Mouse (Mus musculus) forebrain, embryonic 16.5 days (tissue): ENCODE data around the gene Elk3. TPM values are rescaled to one million over a fixed set of nuclear protein-coding genes. Genes with fewer than 3 reads are reported as not detected.

Experiments used
- ATAC-seq: fragments of 200-750 bp; cut with Nextera tagmentation; 2 replicates; pipeline ENCODE4 v1.8.0; 2017; ENCODE audit warnings: mild to moderate bottlenecking, moderate library complexity
- H3K27ac ChIP-seq: fragments of 300-500 bp; sonication (generic); 2 replicates; pipeline ENCODE4 v1.5.1; 2014; ENCODE audit warnings: low read length, control low read depth
- H3K27me3 ChIP-seq: fragments of 300-500 bp; sonication (generic); replicated peaks from 2 replicates; pipeline ENCODE4 v1.6.1; 2014; ENCODE audit warnings: low read length; ENCODE audit not compliant: control insufficient read depth, insufficient read depth
- H3K36me3 ChIP-seq: fragments of 300-500 bp; sonication (generic); 2 replicates; pipeline ENCODE4 v1.6.1; 2014; ENCODE audit not compliant: control insufficient read depth, insufficient read depth
- H3K4me1 ChIP-seq: fragments of 300-500 bp; sonication (generic); replicated peaks from 2 replicates; pipeline ENCODE4 v1.6.1; 2014; ENCODE audit warnings: low read length; ENCODE audit not compliant: control insufficient read depth, insufficient read depth
- H3K4me2 ChIP-seq: fragments of 300-500 bp; sonication (generic); 2 replicates; pipeline ENCODE4 v1.6.1; 2014; ENCODE audit warnings: mild to moderate bottlenecking, low read length, control low read depth
- H3K4me3 ChIP-seq: fragments of 300-500 bp; sonication (generic); replicated peaks from 2 replicates; pipeline ENCODE4 v1.5.1; 2014; ENCODE audit warnings: mild to moderate bottlenecking, low read length, control low read depth
- H3K9ac ChIP-seq: fragments of 300-500 bp; sonication (generic); replicated peaks from 2 replicates; pipeline ENCODE4 v1.6.1; 2014; ENCODE audit warnings: low read depth, low read length, control low read depth
- H3K9me3 ChIP-seq: fragments of 300-500 bp; sonication (generic); 2 replicates; pipeline ENCODE4 v1.6.1; 2016; ENCODE audit warnings: low read length; ENCODE audit not compliant: control insufficient read depth
- WGBS: fragments of 180-500 bp; shearing (Covaris S2); extraction: QIAGEN DNeasy Blood & Tissue Kit; methylation state at CpG from one replicate; pipeline ENCODE4 v1.1.7; 2014; 5-methylcytosine and 5-hydroxymethylcytosine counted together
- polyA plus RNA-seq: library from polyadenylated mRNA; unstranded; fragments of >200 nt; fragmentation: Nextera tagmentation; extraction: Ambion mirVana; gene quantifications from 2 replicates; pipeline ENCODE4 v1.2.1, GENCODE M21; 2015

The Elk3 gene
- polyA plus RNA-seq, 1 experiment from 2014 or later = 6.6 TPM

- no peak overlapping the region for H3K9ac ChIP-seq
- no peak for ATAC-seq
- 97% methylated on average over 2 of the region's 2 CpGs for WGBS
- H3K36me3 ChIP-seq = no peaks in the 10 kb centered on the region
- H3K27me3 ChIP-seq = no peaks in the 10 kb centered on the region
- H3K4me2 ChIP-seq = no peak overlapping the region
- no peaks in the 10 kb centered on the region for H3K4me1 ChIP-seq
- H3K9me3 ChIP-seq = no peaks in the 10 kb centered on the region
- no peak overlapping the region for H3K27ac ChIP-seq
- H3K4me3 ChIP-seq = no peak overlapping the region
Measured at GRCm38 (mm10) chr10:93324438-93324837, 13.5 kb upstream of the Elk3 start.

DNA sequence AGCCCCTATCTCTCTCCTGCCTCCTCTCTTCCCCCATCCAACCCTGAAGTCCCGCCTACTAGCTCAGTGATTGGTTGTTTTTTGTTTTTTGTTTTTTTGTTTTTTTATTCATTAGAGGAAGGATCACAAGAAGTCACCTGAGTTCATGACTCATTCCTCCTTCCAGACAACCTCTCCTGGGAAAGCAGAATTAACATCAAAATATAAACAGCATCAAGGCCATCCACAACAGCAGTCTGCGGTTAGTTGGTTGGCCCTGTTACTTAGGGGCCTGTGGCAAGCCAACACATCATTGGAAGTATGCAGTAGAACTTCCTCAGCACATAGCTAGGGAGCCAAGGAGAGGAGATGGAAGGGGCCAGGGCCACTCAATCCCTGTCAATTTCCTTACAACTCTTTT is 12.7 kb upstream of the Elk3 start:
- Histone ChIP-seq H3K4me1 (no peaks in the 10 kb centered on the region), H3K9ac (no peak overlapping the region), H3K27me3 (no peaks in the 10 kb centered on the region), H3K9me3 (no peaks in the 10 kb centered on the region), H3K4me2 (no peak overlapping the region), H3K36me3 (no peaks in the 10 kb centered on the region), H3K27ac (no peak overlapping the region), H3K4me3 (no peak overlapping the region)
- ATAC-seq = no peak
- 97% methylated on average over 2 of the region's 2 CpGs for WGBS

DNA sequence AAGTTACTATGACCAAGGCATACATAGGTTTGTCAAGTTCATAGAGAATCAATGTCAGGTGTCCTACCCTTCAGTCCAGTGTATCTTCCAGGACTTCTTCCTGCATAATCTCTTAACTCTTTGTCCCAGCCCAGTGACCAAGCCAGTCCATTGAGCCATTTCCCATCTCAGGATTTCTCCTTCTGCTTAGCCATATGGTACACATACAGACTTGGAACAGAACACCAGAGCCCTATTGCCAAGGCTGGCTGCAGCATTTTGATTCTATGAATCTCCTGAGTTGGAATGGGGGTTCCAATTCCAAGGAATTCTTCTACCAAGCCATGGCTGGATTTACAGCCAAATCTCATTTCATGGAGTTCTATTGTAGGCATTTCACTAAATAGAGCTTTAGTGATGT is 10.8 kb upstream of the Elk3 start:
- Histone ChIP-seq H3K9ac (no peak overlapping the region), H3K27ac (no peak overlapping the region), H3K4me3 (no peak overlapping the region), H3K27me3 (no peaks in the 10 kb centered on the region), H3K9me3 (no peaks in the 10 kb centered on the region), H3K4me1 (no peaks in the 10 kb centered on the region), H3K36me3 (no peaks in the 10 kb centered on the region), H3K4me2 (no peak overlapping the region)
- no peak for ATAC-seq

- Histone ChIP-seq H3K4me2 (no peak overlapping the region), H3K9ac (no peak overlapping the region), H3K36me3 (no peaks in the 10 kb centered on the region), H3K4me3 (no peak overlapping the region), H3K27ac (no peak overlapping the region), H3K9me3 (0 out of 2 replicates have a peak, but pooled peaks cover 2% of the 10 kb centered on the region), H3K4me1 (no peaks in the 10 kb centered on the region), H3K27me3 (no peaks in the 10 kb centered on the region)
- WGBS = 65% methylated on average over 4 of the region's 4 CpGs
- no peak for ATAC-seq
Measured at GRCm38 (mm10) chr10:93320148-93320547, 9.2 kb upstream of the Elk3 start.

DNA sequence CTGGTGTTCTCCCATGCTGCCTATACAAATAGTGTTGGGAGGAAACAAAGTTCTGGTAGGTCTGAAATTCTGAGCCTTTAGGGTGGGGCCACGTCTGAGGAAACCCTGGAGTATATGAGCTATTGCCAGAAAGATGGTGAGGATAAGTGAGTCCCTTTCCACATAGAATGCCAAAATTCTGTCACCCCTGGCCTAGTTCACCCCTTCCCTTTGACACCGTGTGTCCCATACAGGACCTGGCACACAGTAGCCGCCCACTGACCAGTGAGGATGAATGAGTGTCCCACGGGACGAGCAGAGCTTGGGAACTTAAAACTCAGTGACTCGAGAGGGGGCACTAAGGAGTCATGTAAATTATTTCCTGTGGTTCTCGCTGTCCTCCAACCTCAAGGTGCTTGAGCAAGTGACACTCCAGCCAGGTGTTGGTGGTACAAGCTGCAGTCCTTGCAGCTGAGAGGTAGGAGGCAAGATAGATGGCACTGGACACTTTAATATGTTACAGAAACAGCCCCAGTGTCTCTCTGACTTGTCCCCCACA is 8.7 kb upstream of the Elk3 start:
- Histone ChIP-seq H3K4me3 (no peak overlapping the region), H3K4me1 (no peaks in the 10 kb centered on the region), H3K9me3 (0 out of 2 replicates have a peak, but pooled peaks cover 2% of the 10 kb centered on the region), H3K36me3 (no peaks in the 10 kb centered on the region), H3K27me3 (no peaks in the 10 kb centered on the region), H3K9ac (no peak overlapping the region), H3K4me2 (no peak overlapping the region), H3K27ac (no peak overlapping the region)
- 86% methylated on average over 7 of the region's 7 CpGs for WGBS
- no peak for ATAC-seq

- peaks cover under 1% of the 10 kb centered on the region; the same call in 1 of the 2 replicates for H3K27me3 ChIP-seq
- H3K9me3 ChIP-seq = 0 out of 2 replicates have a peak, but pooled peaks cover 2% of the 10 kb centered on the region
- H3K27ac ChIP-seq = no peak overlapping the region
- ATAC-seq = no peak
- no peaks in the 10 kb centered on the region for H3K36me3 ChIP-seq
- WGBS = 58% methylated on average over 6 of the region's 6 CpGs
- no peak overlapping the region for H3K4me3 ChIP-seq
- H3K4me1 ChIP-seq = no peaks in the 10 kb centered on the region
- no peak overlapping the region for H3K4me2 ChIP-seq
- H3K9ac ChIP-seq = no peak overlapping the region
Measured at GRCm38 (mm10) chr10:93316909-93317308, 6.0 kb upstream of the Elk3 start.

DNA sequence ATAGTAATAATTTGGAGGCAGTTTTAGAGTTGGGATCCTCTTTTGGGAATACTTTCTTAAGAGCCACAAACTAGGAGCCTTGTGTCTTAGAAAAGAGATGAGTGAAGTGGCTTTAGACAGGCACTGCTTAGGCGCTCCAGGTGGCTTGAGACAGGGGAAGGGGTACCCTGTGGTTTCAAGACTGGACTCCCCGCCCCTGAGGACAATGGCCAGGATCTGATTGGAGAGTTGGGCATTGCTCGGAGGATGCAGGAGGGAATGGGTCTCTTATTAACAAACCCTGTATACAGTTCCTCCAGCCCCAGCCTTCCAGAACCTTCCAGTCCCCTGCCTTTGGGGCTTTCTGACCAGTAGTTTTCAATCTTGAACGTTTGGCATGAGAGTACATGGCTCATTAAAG is 641 bp upstream of the Elk3 start:
- peaks cover 10% of the 10 kb centered on the region; the same call in 1 of the 2 replicates for H3K27me3 ChIP-seq
- H3K36me3 ChIP-seq = no peaks in the 10 kb centered on the region
- H3K27ac ChIP-seq = no peak overlapping the region
- H3K4me2 ChIP-seq = peak overlapping the region; percentile 100
- H3K9me3 ChIP-seq = 0 out of 2 replicates have a peak, but pooled peaks cover 2% of the 10 kb centered on the region
- ATAC-seq = no peak
- H3K9ac ChIP-seq = no peak overlapping the region
- peaks cover 20% of the 10 kb centered on the region for H3K4me1 ChIP-seq
- H3K4me3 ChIP-seq = peak overlapping the region; percentile 55
- 5% methylated on average over 4 of the region's 4 CpGs for WGBS

- Histone ChIP-seq H3K9ac (peak overlapping the region; percentile 62), H3K4me1 (peaks cover 20% of the 10 kb centered on the region), H3K4me3 (peak overlapping the region; percentile 55), H3K27me3 (peaks cover 10% of the 10 kb centered on the region; the same call in 1 of the 2 replicates), H3K4me2 (peak overlapping the region; percentile 100), H3K27ac (peak overlapping the region; percentile 53), H3K9me3 (no peaks in the 10 kb centered on the region), H3K36me3 (no peaks in the 10 kb centered on the region)
- ATAC-seq = peak; percentile 38
- WGBS = under 1% methylated on average over 43 of the region's 43 CpGs
Measured at GRCm38 (mm10) chr10:93309934-93310621, 857 bp downstream of the Elk3 start.

DNA sequence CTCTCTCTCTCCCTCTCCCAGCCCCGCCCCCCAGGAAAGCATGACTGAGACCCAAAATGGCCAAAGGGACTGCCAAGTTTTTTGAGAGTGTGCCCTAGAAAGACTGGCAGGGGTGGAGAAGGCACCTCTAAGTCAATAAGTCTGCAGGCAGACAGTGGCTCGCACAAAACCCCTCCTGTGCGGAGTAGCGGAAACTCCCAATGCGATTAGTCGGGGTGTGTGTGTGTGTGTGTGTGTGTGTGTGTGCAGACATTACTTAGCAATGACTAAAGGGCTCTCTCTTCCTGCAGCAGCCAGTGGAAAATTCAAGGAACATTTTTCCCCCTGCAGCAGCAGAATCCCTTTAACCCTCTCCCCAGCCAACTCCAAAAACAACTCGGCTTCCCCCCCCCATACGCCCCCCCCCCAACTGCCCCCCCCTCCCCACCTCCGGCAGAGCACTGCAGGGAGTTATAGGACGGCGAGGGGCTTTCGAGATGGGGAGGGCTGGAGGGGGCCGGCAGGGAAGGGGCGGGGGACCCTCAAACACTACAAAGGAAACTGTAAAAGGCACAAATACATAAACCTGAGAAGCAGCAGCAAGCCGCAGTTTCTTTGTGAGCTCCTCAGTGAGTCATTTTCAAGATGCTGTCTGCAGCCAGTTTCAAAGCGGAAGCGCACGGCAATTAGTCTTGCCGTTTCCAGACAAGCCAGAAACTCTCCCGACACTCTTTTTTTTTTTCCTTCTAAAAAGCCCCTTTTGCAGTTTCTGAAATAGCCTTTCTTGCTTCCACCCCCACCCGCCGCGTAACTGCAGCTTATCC is 1.6 kb downstream of the Elk3 start:
- Histone ChIP-seq H3K4me2 (peak overlapping the region; percentile 100), H3K36me3 (no peaks in the 10 kb centered on the region), H3K27me3 (peaks cover 10% of the 10 kb centered on the region; the same call in 1 of the 2 replicates), H3K4me3 (peak overlapping the region; percentile 55), H3K27ac (peak overlapping the region; percentile 53; the same call in 1 of the 2 replicates), H3K9ac (peak overlapping the region; percentile 62), H3K9me3 (no peaks in the 10 kb centered on the region), H3K4me1 (peaks cover 20% of the 10 kb centered on the region)
- ATAC-seq = peak; percentile 43
- WGBS = under 1% methylated on average over 20 of the region's 23 CpGs
